Mouse (Mus musculus) induced T-regulatory cell, adult 2 months (primary cell): ENCODE measurements around the gene Polr2l.

Experiments used
- DNase-seq: peaks from one replicate; pipeline ENCODE4 v3.0.0-alpha.2; 2012; ENCODE audit warnings: low read depth

The Polr2l gene

DNA sequence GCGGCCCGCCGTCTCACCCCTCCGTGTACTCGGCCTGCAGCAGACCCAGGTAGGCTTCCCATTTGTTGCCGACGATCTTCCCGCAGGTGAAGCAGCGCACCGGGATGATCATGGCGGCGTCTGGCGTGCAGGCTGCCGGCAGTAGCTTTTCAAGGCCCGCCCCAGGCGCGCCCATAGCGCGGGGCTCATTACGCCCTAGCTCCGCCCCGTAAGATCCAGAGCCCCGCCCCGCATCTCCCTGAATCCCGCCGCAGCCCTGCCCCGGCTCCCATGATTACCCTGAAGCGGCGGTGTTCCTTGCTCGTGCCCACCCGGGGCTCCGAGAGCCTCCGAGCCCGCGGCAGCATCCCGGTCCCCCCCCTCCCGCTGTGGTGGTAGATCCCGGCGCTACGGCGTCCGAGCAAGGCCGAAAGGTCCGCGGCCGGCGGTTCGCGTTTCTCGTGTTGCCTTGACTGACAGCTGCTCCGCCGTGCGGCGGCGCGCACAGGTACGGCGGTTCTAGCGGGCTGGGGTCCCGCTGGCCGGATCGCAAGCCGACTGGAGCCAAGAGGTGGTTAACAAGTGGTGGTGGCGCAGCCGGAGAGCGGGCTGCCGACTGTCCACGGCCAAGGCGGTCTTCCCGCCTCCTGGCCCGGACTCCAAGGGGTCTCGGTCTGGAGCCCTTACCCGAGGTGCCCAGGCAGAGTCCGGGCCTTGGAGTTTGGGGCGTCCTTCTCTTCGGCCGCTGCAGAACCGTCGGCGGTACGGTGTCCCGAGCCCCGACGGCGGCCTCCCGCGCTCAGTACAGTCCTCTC is at the start of gene Polr2l, which contains the start of gene Tspan4:
Gene Polr2l, minus strand, starts transcription at position 122 of the 794 bp plus-strand sequence.
Gene Tspan4, plus strand, starts transcription at position 230 of the 794 bp plus-strand sequence.
- peak; percentile 93 for DNase-seq

DNA sequence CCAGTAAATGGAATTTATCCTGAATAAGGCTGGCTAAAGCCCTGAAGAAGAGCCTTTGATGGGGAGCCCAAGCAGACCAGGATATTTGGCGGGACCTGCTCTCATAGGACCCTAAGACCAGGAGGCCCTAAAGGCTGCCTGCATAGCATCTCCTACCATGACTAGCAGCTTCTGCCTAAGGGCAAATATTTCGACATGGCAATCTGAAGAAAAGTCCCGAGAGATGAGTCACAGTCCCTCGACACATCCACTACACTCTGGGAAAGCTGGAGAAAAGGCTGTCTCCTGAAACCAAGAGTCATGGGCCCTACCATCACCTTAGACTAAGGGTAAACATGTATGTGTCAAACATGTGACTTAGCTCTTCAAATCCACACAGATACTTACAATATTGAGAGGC is 49.3 kb upstream of the Polr2l start:
- no peak for DNase-seq

DNA sequence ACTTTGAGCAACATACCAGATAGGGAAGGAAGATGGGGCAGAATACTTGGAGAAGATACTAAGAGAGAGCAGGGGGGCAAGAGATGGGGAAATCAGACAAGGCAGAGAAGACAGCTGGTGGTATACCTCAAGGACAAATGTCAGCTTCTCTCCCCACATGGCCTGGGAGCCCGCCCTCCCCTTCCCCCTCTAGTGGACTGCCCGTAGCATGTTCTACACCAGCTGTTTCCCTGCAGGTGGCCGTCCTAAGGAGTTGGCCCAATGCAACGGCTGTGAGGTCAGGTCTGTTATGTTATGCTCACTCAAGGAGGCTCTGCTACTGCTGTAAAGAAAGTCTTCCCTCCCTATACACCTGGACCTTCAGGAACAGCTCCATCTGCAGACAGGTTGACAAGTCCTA is 48.1 kb upstream of the Polr2l start:
- DNase-seq = no peak

DNA sequence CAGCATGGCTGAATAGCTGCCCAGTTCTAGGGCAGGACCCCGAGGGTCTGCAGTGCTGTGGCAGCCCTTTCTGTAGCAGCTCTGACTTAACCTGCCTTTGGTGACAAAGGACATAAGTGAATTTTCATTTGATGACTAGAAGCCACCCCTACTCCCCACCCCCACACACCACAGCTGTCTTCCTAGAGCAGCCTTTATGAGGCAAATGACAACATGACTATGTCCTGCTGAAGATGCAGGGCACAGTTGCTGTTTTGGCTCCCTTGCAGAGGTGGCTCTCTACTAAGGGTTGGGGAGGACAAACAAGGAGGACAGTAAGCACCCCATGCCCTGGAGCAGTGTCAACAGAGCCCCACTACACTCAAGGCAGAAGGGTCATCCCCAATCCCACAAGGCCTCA is 44.9 kb upstream of the Polr2l start:
- DNase-seq = no peak

GRCm38 (mm10) chr7:141518926-141519325 is 44.0 kb upstream of the Polr2l start:
- DNase-seq = no peak

DNA sequence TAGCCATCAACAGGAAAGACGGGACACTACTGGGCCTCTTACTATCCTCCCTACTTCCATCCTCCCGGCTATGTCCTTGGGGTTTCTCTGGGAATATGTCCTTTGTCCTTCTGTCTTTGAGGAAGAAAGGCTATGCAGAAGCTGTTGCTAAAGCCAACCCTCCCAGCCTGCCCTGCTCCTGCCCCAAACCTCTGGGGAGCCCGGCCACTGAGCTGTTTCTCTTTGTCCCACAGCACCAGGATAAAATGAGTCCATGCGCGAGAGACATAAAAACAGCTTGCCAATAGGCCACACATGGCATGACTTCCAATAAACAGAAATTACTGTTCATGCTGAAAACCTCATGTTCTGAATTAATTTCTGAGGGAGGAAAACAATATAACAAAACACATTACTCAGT is 43.4 kb upstream of the Polr2l start:
- no peak for DNase-seq

- no peak for DNase-seq
Observed at GRCm38 (mm10) chr7:141517638-141518037, 42.7 kb upstream of the Polr2l start.

DNA sequence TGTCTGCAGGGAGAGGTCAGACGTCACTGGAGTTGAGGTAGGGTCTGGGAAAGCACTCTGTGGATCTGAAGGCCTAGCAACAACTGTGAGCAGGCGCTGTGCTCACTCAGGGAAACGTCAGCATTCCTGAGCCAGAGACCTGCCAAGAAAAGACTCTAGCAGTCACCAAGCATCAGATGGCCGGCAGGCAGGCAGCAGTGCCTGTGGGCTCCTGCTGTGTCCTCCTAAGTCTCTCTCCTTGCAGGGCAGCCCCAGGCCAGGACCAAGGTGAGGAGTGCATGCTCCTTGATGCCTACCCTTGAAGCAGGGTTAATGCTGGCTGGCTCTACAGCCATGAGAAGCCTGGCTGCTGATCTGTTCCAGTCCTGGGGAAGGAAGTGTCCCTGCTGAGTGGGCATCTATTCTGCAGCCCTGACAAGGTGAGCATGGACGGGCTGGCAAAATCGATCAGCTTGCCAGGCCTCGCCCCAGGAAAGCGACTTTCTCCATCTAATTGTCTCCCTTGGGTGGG is 35.8 kb upstream of the Polr2l start:
- no peak for DNase-seq

DNA sequence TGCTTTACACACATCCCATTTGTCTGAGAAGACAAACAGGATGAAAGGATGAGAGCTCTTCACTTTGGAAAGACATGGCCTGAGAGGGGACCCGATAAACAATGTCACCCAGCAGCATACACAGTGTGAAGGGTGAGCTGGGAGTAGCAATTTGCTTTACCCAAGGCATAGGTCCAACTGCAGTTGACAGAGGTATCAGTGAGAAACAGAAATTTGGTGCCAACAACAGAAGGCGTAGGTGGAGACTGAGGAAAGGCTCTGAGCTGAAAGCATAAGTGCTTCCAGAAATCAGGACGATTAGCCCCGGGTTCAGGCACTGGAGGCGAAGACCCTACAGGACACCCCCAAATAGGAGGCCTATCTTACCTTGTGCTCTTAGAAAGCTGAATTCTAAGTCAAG is 35.3 kb upstream of the Polr2l start:
- no peak for DNase-seq

- no peak for DNase-seq
Observed at GRCm38 (mm10) chr7:141508160-141508559, 33.2 kb upstream of the Polr2l start.

GRCm38 (mm10) chr7:141506278-141506677 is 31.3 kb upstream of the Polr2l start:
- DNase-seq = no peak

DNA sequence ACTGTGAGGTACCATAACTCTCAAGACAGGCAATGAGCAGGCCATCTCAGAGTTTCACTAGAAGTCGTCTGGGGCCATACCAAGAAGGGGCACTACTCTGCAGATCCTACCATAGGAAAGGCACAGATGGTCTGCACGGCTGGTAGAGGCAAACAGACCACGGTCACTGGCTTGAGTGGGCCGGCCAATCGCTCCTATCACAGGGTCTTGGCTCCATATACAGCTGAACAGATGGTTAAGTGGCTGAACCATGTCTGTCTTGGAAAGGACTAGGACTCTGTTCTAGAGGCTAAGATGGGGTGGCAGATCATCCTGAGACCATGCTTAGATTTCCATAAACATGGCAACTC is 27.6 kb upstream of the Polr2l start:
- no peak for DNase-seq

DNA sequence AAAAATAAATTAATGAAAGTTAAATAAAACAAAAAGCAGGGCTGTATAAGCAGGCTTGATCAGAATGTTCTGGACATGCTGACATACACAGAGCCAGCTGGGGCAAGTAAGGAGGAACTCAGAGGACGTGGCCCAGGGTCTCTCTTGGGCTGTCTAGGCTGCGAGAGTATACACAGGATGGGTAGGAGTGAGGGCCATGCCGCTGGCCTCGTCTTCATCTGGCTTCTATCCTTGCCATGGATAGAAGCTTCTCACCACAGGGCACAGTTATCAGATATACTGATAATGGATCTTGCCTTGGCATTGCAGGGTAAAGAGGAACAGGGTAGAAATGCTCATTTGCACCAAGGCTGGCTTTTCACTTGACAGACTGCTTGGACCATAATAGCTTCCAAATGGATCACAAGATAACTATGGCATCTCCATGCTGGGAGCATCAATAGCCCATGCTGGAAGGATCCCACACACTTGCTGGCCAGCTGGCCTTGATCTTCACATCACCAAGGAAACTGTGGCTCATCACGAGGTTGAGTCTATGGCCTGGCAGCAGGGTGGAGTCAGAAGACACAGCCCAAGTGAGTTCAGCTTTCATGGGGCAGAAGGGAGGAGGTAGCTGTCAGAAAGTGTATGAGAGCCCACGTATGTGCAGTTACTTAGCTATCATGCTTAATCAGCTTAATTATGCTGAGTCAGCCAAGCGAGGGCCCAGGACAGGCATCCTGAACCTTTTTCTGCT is 27.1 kb upstream of the Polr2l start:
- DNase-seq = no peak

DNA sequence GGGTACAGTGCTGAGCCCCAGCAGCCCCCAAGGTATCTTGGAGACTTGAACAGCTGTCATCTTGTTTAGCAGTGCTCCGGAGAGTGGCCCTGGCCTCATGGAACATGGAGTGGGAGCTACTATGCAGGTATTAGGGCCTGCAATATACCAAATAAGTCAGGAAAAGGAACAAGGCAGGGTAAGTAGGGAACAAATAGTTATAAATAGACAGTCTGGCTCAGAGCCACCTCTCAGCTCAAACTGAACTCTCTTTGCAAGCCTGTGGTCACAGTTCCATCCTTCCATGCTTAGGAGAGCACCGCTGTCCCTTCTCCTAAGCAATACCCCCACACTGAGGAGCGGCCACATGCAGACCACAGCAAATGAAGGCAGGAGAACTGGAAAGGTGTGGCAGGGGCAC is 22.7 kb upstream of the Polr2l start:
- no peak for DNase-seq

DNA sequence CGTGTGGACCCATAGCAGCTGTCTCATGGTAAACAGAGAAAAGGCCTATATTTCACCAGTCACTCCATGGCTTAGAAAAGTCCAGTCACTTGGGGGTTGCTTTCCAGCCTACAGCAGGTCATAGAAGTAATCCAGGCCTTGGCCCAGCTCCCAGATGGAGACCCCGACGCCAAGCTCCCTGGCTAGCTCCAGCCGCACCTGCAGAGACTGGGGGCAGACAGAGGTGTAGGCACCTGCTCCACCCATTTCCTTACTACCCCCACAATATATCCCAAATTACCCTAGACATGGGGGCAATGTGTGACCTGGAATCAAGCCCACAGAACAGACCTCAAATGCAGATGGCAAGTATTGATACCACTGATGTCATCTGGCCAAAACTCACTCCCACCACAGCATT is 21.0 kb upstream of the Polr2l start:
- no peak for DNase-seq

DNA sequence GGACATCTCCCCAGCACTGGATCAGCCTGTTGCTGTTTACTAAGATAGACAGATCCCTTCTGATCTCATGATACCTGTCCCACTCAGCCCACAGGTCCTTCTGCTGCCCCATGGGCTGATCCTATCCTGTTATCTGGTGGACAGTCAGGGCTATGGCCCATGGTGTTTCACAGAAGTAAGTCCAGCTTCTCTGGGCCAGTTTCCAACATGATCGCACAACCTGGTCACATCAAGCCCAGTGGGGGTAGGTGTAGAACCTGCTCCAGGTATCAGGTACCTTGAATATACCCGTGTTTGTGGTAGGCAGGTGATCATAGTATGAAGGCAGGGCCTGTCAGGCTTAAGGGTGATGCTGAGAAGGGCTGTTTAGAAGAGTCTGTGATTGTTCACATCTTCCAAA is 20.4 kb upstream of the Polr2l start:
- no peak for DNase-seq

GRCm38 (mm10) chr7:141493729-141494128 is 18.8 kb upstream of the Polr2l start:
- no peak for DNase-seq

DNA sequence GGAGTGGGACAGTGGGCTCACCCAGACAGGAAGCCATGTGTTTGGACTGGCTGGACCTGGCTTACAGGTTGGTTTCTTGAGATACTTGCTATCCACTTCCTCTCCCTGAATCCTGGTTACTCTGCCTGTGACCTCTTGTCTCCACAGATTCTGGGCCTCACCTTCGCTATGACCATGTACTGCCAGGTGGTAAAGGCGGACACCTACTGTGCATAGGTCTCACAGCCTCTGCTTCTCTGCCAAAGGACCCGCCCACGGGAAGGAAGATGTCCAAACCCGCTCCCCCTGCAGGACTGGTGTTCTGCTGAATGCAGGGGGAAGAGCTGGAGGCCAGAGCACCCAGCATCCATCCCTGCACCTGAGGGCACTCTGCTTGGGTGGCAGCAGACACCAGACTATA is 17.8 kb upstream of the Polr2l start:
- DNase-seq = no peak

- peak; percentile 44 for DNase-seq
Observed at GRCm38 (mm10) chr7:141491151-141491550, 16.2 kb upstream of the Polr2l start.

GRCm38 (mm10) chr7:141487141-141487540 is 12.2 kb upstream of the Polr2l start:
- DNase-seq = no peak

DNA sequence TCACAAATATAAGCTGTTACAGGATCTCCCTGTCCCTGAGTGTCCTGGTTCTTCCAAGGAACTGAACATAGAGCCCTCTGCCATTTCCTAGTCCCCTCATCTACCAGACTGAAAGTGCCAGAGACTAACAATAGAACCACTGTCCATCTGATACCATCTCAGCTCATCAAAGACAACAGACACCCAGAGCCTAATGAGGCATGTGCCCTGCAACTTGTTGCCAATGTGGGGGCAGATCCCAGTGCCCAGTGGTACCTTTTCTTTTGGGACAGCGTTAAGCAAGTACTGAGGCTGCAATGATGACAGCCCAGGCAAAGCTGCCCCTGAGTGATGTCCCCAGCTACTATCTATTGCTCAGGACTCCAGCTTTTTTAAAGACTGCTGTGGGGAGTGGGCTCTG is 11.3 kb upstream of the Polr2l start:
- DNase-seq = no peak

DNA sequence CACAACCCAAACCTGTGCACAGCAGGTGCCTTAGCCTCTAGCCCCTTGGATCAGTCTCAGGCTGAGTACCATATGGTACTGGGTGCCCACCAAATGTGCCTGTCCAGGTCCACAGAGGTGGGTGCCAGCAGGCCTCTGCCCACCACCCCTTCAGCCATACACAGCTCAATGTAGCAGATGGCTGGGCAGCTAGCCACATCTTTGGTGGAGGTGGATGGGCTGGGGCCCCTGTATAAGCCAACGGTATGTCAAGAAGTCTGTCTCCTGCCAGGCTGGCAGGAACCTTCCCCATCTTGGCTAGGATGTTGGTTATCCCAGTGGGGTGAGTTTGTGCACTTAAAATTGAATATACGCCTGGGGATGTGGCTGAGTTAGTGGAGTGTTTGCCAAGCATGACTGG is 10.7 kb upstream of the Polr2l start:
- no peak for DNase-seq

- DNase-seq = no peak
Observed at GRCm38 (mm10) chr7:141485186-141485585, 10.3 kb upstream of the Polr2l start.
